Mouse (Mus musculus): ENCODE data around the gene Strn4. TPM values are rescaled to one million over a fixed set of nuclear protein-coding genes. Genes with fewer than 3 reads are reported as not detected.

The Strn4 gene
- total and polyA plus RNA-seq, 3 experiments, result 46.0 to 74.5 (median 63.5) TPM

GRCm38 (mm10) chr7:16875310-16875325 lies 59.4 kb downstream of the Strn4 start, which contains the start of gene Dact3:
Gene Dact3, plus strand, starts transcription at chr7:16875317.
- in situ Hi-C loops (cut with MboI; ENCODE audit: low pct_ligation_motif_present, low pct_unique_long_range_greater_than_20kb, low sequenced_read_pairs), result no loop called here

GRCm38 (mm10) chr7:16875326-16875725 lies 59.6 kb downstream of the Strn4 start:
- H3K4me2 ChIP-seq (ENCODE audit: insufficient read depth, low read depth, poor library complexity, severe bottlenecking), result peak overlapping the region; percentile 52
- peaks cover 12 to 39% of the 10 kb centered on the region in 2 experiments for H3K36me3 ChIP-seq (replicated peaks in 1 of 2; ENCODE audit: control insufficient read depth in 1 of 2, insufficient read depth in 1 of 2, low read length in 1 of 2)
- peaks cover 6 to 36% of the 10 kb centered on the region in 2 experiments for H3K4me1 ChIP-seq (ENCODE audit: control insufficient read depth in 1 of 2, insufficient read depth in 2 of 2)
- no peak for DNase-seq (ENCODE audit: extremely low read depth)
- H3K27me3 ChIP-seq (replicated peaks), result no peaks in the 10 kb centered on the region
- TF ChIP-seq ZKSCAN1 (IDR thresholded peaks at IDR 0.05; ENCODE audit: borderline replicate concordance, low read depth, low read length) (no peak), USF1 (IDR thresholded peaks at IDR 0.05; ENCODE audit: low read depth, low read length) (no peak), ZC3H11A (IDR thresholded peaks at IDR 0.05; ENCODE audit: low read depth, low read length) (no peak), ELF1 (IDR thresholded peaks at IDR 0.05; ENCODE audit: low read depth, low read length) (no peak), NRF1 (IDR thresholded peaks at IDR 0.05; ENCODE audit: low read depth, low read length) (no peak), POLR2A (IDR thresholded peaks at IDR 0.05; ENCODE audit: low read depth, low read length) (no peak; the same call in 1 of the 2 replicates), GABPA (IDR thresholded peaks at IDR 0.05; ENCODE audit: insufficient replicate concordance, low read depth, low read length) (no peak), KAT2A (IDR thresholded peaks at IDR 0.05; ENCODE audit: insufficient replicate concordance, low read length) (0 out of 2 replicates have a peak, but pooled peaks have one; percentile 6), E2F4 (IDR thresholded peaks at IDR 0.05; ENCODE audit: insufficient replicate concordance, low read depth, low read length) (no peak), NELFE (IDR thresholded peaks at IDR 0.05; ENCODE audit: low read depth, low read length) (peak; percentile 45; the same call in 1 of the 2 replicates), SMC3 (IDR thresholded peaks at IDR 0.05; ENCODE audit: low read depth, low read length) (no peak), ZNF384 (IDR thresholded peaks at IDR 0.05; ENCODE audit: low read depth, low read length) (no peak), MXI1 (IDR thresholded peaks at IDR 0.05; ENCODE audit: low read depth, low read length) (no peak), RAD21 (IDR thresholded peaks at IDR 0.05; ENCODE audit: low read depth, low read length) (no peak), EP300 (IDR thresholded peaks at IDR 0.05; ENCODE audit: low read length) (no peak), MAZ (IDR thresholded peaks at IDR 0.05; ENCODE audit: low read depth, low read length) (0 out of 2 replicates have a peak, but pooled peaks have one; percentile 10), MYC (IDR thresholded peaks at IDR 0.05; ENCODE audit: low read depth, low read length) (no peak), TBP (conservative IDR thresholded peaks at IDR 0.05; ENCODE audit: low read depth, low read length) (no peak), UBTF (IDR thresholded peaks at IDR 0.05; ENCODE audit: low read depth, low read length) (no peak), MAFK (IDR thresholded peaks at IDR 0.05; ENCODE audit: insufficient replicate concordance, low read length) (no peak), RCOR1 (conservative IDR thresholded peaks at IDR 0.05; ENCODE audit: low read depth, low read length) (no peak), JUND (conservative IDR thresholded peaks at IDR 0.05; ENCODE audit: low read depth, low read length) (no peak), ETS1 (conservative IDR thresholded peaks at IDR 0.05; ENCODE audit: low read depth, low read length) (no peak), CTCF (conservative IDR thresholded peaks at IDR 0.05 in 1 of 2, IDR thresholded peaks at IDR 0.05 in 1 of 2; ENCODE audit: low read depth in 2 of 2, low read length in 2 of 2) (no peak)
- H3K9me3 ChIP-seq (replicated peaks; ENCODE audit: low read length), result no peaks in the 10 kb centered on the region
- in situ Hi-C loops (cut with MboI; ENCODE audit: low pct_ligation_motif_present, low pct_unique_long_range_greater_than_20kb, low sequenced_read_pairs), result no loop called here
- dilution Hi-C loops (cut with MboI; ENCODE audit: extremely low pct_ligation_motif_present, extremely low pct_unique_long_range_greater_than_20kb, low sequenced_read_pairs), result no loop called here
- H3K27ac ChIP-seq (ENCODE audit: insufficient read depth, low read depth), result no peak overlapping the region; the same call in 1 of the 2 replicates
- no peaks in the 10 kb centered on the region for H3K79me2 ChIP-seq (replicated peaks; ENCODE audit: control insufficient read depth, extremely low read depth, insufficient read depth, poor library complexity, severe bottlenecking)
- peak overlapping the region; percentile 20 for H3K9ac ChIP-seq (ENCODE audit: insufficient read depth, low read depth)
- H3K4me3 ChIP-seq (replicated peaks in 1 of 3; ENCODE audit: low read depth in 2 of 3, low read length in 2 of 3, poor library complexity in 1 of 3), result peak overlapping the region; percentile 55 to 72 (median 70)

More at GRCm38 (mm10) chr7:16875310-16875325, 59.4 kb downstream of the Strn4 start, which contains the start of gene Dact3:
- dilution Hi-C loops (cut with MboI; ENCODE audit: extremely low pct_ligation_motif_present, extremely low pct_unique_long_range_greater_than_20kb, low sequenced_read_pairs), result no loop called here
- Histone ChIP-seq H3K4me2 (ENCODE audit: insufficient read depth, low read depth, poor library complexity, severe bottlenecking) (peak within 1 kb of the TSS; percentile 83), H3K79me2 (replicated peaks; ENCODE audit: control insufficient read depth, extremely low read depth, insufficient read depth, poor library complexity, severe bottlenecking) (no peaks in the 10 kb centered on the region), H3K36me3 (replicated peaks in 1 of 2; ENCODE audit: control insufficient read depth in 1 of 2, insufficient read depth in 1 of 2, low read length in 1 of 2) (peaks cover 12 to 42% of the 10 kb centered on the region in 2 experiments), H3K27ac (ENCODE audit: insufficient read depth, low read depth) (peak within 1 kb of the TSS; percentile 43; the same call in 1 of the 2 replicates), H3K9me3 (replicated peaks; ENCODE audit: low read length) (no peaks in the 10 kb centered on the region), H3K4me1 (ENCODE audit: control insufficient read depth in 1 of 2, insufficient read depth in 2 of 2) (peaks cover 6 to 34% of the 10 kb centered on the region in 2 experiments), H3K27me3 (replicated peaks) (no peaks in the 10 kb centered on the region), H3K4me3 (replicated peaks in 1 of 3; ENCODE audit: low read depth in 2 of 3, low read length in 2 of 3, poor library complexity in 1 of 3) (peak within 1 kb of the TSS; percentile 55 to 72 (median 70)), H3K9ac (ENCODE audit: insufficient read depth, low read depth) (peak within 1 kb of the TSS; percentile 81)
- TF ChIP-seq MYC (IDR thresholded peaks at IDR 0.05; ENCODE audit: low read depth, low read length) (no peak), POLR2A (IDR thresholded peaks at IDR 0.05; ENCODE audit: low read depth, low read length) (no peak), IRF4 (IDR thresholded peaks at IDR 0.05; ENCODE audit: low read depth, low read length) (no peak), NRF1 (IDR thresholded peaks at IDR 0.05; ENCODE audit: low read depth, low read length) (no peak), MEF2A (IDR thresholded peaks at IDR 0.05; ENCODE audit: borderline replicate concordance, low read depth, low read length) (no peak), UBTF (IDR thresholded peaks at IDR 0.05; ENCODE audit: low read depth, low read length) (no peak), PAX5 (IDR thresholded peaks at IDR 0.05; ENCODE audit: low read length) (no peak), MAX (IDR thresholded peaks at IDR 0.05; ENCODE audit: low read length) (no peak), RCOR1 (conservative IDR thresholded peaks at IDR 0.05; ENCODE audit: low read depth, low read length) (no peak), MAFK (IDR thresholded peaks at IDR 0.05; ENCODE audit: insufficient replicate concordance, low read length) (no peak), MAZ (IDR thresholded peaks at IDR 0.05; ENCODE audit: low read depth, low read length) (no peak)
- DNase-seq (ENCODE audit: extremely low read depth), result no peak

Measured in CH12.LX (cell line).